Mouse (Mus musculus): Measurements from ENCODE around the gene Ubtd2.

DNA sequence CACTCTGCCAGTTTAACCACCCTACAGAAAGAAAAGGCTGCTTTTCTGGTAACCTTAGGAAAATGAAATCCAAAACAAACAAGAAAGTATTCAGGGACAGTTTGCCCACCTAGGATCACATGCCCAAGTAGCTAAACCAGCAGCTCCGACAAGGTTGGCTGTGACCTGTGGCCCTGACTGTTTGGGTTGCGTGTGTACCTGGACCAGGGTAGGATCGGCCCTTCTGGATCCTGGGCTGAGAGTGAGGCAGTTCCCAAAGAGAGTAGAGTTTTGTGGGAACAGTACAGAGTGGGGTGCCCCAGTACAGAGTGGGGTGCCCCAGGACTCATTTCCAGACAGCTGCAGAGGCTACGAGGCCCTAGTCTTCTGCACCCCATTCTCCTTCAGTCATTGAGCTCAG, 95.9 kb downstream of the Ubtd2 start:
- TF ChIP-seq CTCF (IDR thresholded peaks at IDR 0.05; ENCODE audit: low read depth) (no peak), EP300 (optimal IDR thresholded peaks at IDR 0.05) (no peak)

Data from stomach, postnatal 0 days (tissue).